Mouse (Mus musculus): ENCODE measurements around the gene Ccdc191. TPM values are rescaled to one million over a fixed set of nuclear protein-coding genes. Genes with fewer than 3 reads are reported as not detected.
A peak's percentile ranks its signal among the peaks of the same experiment; 100 is the strongest.

The Ccdc191 gene
- polyA plus RNA-seq, 1 experiment from 2014 or later = 11.9 TPM

- WGBS = 76% methylated on average over 8 of the region's 8 CpGs
- H3K4me3 ChIP-seq (ENCODE audit: low read depth, low read length) = no peak overlapping the region
- no peak overlapping the region for H3K4me2 ChIP-seq (ENCODE audit: low read depth, low read length)
- no peaks in the 10 kb centered on the region for H3K36me3 ChIP-seq (ENCODE audit: control insufficient read depth, insufficient read depth, low read length)
- H3K9me3 ChIP-seq (ENCODE audit: control insufficient read depth, low read length) = no peaks in the 10 kb centered on the region
- no peak for DNase-seq (ENCODE audit: low spot score)
- 0 out of 2 replicates have a peak, but pooled peaks have one; percentile 30 for ATAC-seq (ENCODE audit: low read depth)
- H3K9ac ChIP-seq (ENCODE audit: low read depth, low read length) = no peak overlapping the region
- H3K4me1 ChIP-seq (ENCODE audit: control insufficient read depth, insufficient read depth, low read length) = no peaks in the 10 kb centered on the region
- H3K27ac ChIP-seq (replicated peaks; ENCODE audit: low read depth, low read length) = no peak overlapping the region
- H3K27me3 ChIP-seq (replicated peaks; ENCODE audit: control insufficient read depth, insufficient read depth, low read length) = no peaks in the 10 kb centered on the region
Measured at GRCm38 (mm10) chr16:43934856-43935255, 45.3 kb downstream of the Ccdc191 start.

- Histone ChIP-seq H3K4me1 (ENCODE audit: control insufficient read depth, insufficient read depth, low read length) (no peaks in the 10 kb centered on the region), H3K9ac (ENCODE audit: low read depth, low read length) (no peak overlapping the region), H3K4me2 (ENCODE audit: low read depth, low read length) (no peak overlapping the region), H3K9me3 (ENCODE audit: control insufficient read depth, low read length) (no peaks in the 10 kb centered on the region), H3K27ac (replicated peaks; ENCODE audit: low read depth, low read length) (no peak overlapping the region), H3K36me3 (ENCODE audit: control insufficient read depth, insufficient read depth, low read length) (no peaks in the 10 kb centered on the region), H3K4me3 (ENCODE audit: low read depth, low read length) (no peak overlapping the region), H3K27me3 (replicated peaks; ENCODE audit: control insufficient read depth, insufficient read depth, low read length) (no peaks in the 10 kb centered on the region)
- DNase-seq (ENCODE audit: low spot score) = peak; percentile 26
- no peak for ATAC-seq (ENCODE audit: low read depth)
- 55% methylated on average over 3 of the region's 3 CpGs for whole genome bisulfite sequencing
Measured at GRCm38 (mm10) chr16:43935367-43935766, 45.8 kb downstream of the Ccdc191 start.

- H3K9ac ChIP-seq (ENCODE audit: low read depth, low read length) = 0 out of 2 replicates have a peak overlapping the region, but pooled peaks have one; percentile 8
- no peaks in the 10 kb centered on the region for H3K9me3 ChIP-seq (ENCODE audit: control insufficient read depth, low read length)
- ATAC-seq (ENCODE audit: low read depth) = no peak
Measured at GRCm38 (mm10) chr16:43935892-43936291, 46.3 kb downstream of the Ccdc191 start.

GRCm38 (mm10) chr16:43940846-43941245 is 51.2 kb downstream of the Ccdc191 start:
- 89% methylated on average over 4 of the region's 4 CpGs for WGBS
- ATAC-seq (ENCODE audit: low read depth) (no peak), DNase-seq (ENCODE audit: low spot score) (no peak)
- no peaks in the 10 kb centered on the region for H3K27me3 ChIP-seq (replicated peaks; ENCODE audit: control insufficient read depth, insufficient read depth, low read length)
- H3K36me3 ChIP-seq (ENCODE audit: control insufficient read depth, insufficient read depth, low read length) = no peaks in the 10 kb centered on the region
- H3K27ac ChIP-seq (replicated peaks; ENCODE audit: low read depth, low read length) = no peak overlapping the region
- H3K4me3 ChIP-seq (ENCODE audit: low read depth, low read length) = no peak overlapping the region
- no peak overlapping the region for H3K9ac ChIP-seq (ENCODE audit: low read depth, low read length)
- no peak overlapping the region for H3K4me2 ChIP-seq (ENCODE audit: low read depth, low read length)
- no peaks in the 10 kb centered on the region for H3K9me3 ChIP-seq (ENCODE audit: control insufficient read depth, low read length)
- H3K4me1 ChIP-seq (ENCODE audit: control insufficient read depth, insufficient read depth, low read length) = no peaks in the 10 kb centered on the region

More at GRCm38 (mm10) chr16:43935892-43936291, 46.3 kb downstream of the Ccdc191 start:
- H3K27ac ChIP-seq (replicated peaks; ENCODE audit: low read depth, low read length) = no peak overlapping the region
- H3K4me2 ChIP-seq (ENCODE audit: low read depth, low read length) = no peak overlapping the region
- 53% methylated on average over 3 of the region's 3 CpGs for WGBS
- no peaks in the 10 kb centered on the region for H3K4me1 ChIP-seq (ENCODE audit: control insufficient read depth, insufficient read depth, low read length)
- no peak overlapping the region for H3K4me3 ChIP-seq (ENCODE audit: low read depth, low read length)
- no peak for DNase-seq (ENCODE audit: low spot score)
- H3K27me3 ChIP-seq (replicated peaks; ENCODE audit: control insufficient read depth, insufficient read depth, low read length) = no peaks in the 10 kb centered on the region
- no peaks in the 10 kb centered on the region for H3K36me3 ChIP-seq (ENCODE audit: control insufficient read depth, insufficient read depth, low read length)

GRCm38 (mm10) chr16:43945351-43945750 is 55.8 kb downstream of the Ccdc191 start:
- 78% methylated on average over 3 of the region's 3 CpGs for WGBS
- no peak for DNase-seq (ENCODE audit: low spot score)

GRCm38 (mm10) chr16:43945869-43946268 is 56.3 kb downstream of the Ccdc191 start:
- no peaks in the 10 kb centered on the region for H3K27me3 ChIP-seq (replicated peaks; ENCODE audit: control insufficient read depth, insufficient read depth, low read length)
- no peak overlapping the region for H3K9ac ChIP-seq (ENCODE audit: low read depth, low read length)
- H3K27ac ChIP-seq (replicated peaks; ENCODE audit: low read depth, low read length) = no peak overlapping the region
- H3K4me1 ChIP-seq (ENCODE audit: control insufficient read depth, insufficient read depth, low read length) = no peaks in the 10 kb centered on the region
- no peak overlapping the region for H3K4me2 ChIP-seq (ENCODE audit: low read depth, low read length)
- no peak for ATAC-seq (ENCODE audit: low read depth)
- H3K9me3 ChIP-seq (ENCODE audit: control insufficient read depth, low read length) = no peaks in the 10 kb centered on the region
- no peak overlapping the region for H3K4me3 ChIP-seq (ENCODE audit: low read depth, low read length)
- WGBS = 57% methylated on average over 3 of the region's 3 CpGs
- H3K36me3 ChIP-seq (ENCODE audit: control insufficient read depth, insufficient read depth, low read length) = no peaks in the 10 kb centered on the region
- DNase-seq (ENCODE audit: low spot score) = no peak

More at GRCm38 (mm10) chr16:43945351-43945750, 55.8 kb downstream of the Ccdc191 start:
- Histone ChIP-seq H3K9me3 (ENCODE audit: control insufficient read depth, low read length) (no peaks in the 10 kb centered on the region), H3K9ac (ENCODE audit: low read depth, low read length) (no peak overlapping the region), H3K27ac (replicated peaks; ENCODE audit: low read depth, low read length) (no peak overlapping the region), H3K4me3 (ENCODE audit: low read depth, low read length) (no peak overlapping the region), H3K36me3 (ENCODE audit: control insufficient read depth, insufficient read depth, low read length) (no peaks in the 10 kb centered on the region), H3K4me2 (ENCODE audit: low read depth, low read length) (no peak overlapping the region), H3K4me1 (ENCODE audit: control insufficient read depth, insufficient read depth, low read length) (no peaks in the 10 kb centered on the region), H3K27me3 (replicated peaks; ENCODE audit: control insufficient read depth, insufficient read depth, low read length) (no peaks in the 10 kb centered on the region)
- no peak for ATAC-seq (ENCODE audit: low read depth)

DNA sequence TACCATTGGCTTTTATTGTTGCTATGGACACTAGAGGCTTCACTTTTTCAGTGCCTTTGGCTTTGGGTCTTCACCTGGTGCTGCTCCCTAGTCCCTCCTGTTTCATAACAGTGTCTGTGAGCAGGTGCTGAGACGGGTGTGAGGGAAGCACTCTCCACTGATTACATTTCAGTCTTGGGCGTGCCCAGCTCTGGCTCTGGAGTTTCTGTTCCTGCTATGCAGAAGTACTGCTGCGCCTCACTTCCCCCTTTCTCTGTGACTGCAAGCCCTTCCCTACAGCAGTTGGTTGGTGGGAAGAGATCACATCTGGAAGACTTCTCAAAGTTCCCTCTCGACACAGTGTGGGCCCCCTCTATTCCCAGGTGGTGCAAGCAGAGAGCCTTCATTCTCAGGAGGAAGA is 62.0 kb downstream of the Ccdc191 start:
- WGBS = 72% methylated on average over 4 of the region's 4 CpGs
- no peaks in the 10 kb centered on the region for H3K4me1 ChIP-seq (ENCODE audit: control insufficient read depth, insufficient read depth, low read length)
- no peak overlapping the region for H3K4me3 ChIP-seq (ENCODE audit: low read depth, low read length)
- 0 out of 2 replicates have a peak, but pooled peaks have one; percentile 33 for ATAC-seq (ENCODE audit: low read depth)
- no peak overlapping the region for H3K27ac ChIP-seq (replicated peaks; ENCODE audit: low read depth, low read length)
- H3K27me3 ChIP-seq (replicated peaks; ENCODE audit: control insufficient read depth, insufficient read depth, low read length) = no peaks in the 10 kb centered on the region
- H3K9ac ChIP-seq (ENCODE audit: low read depth, low read length) = no peak overlapping the region
- no peaks in the 10 kb centered on the region for H3K9me3 ChIP-seq (ENCODE audit: control insufficient read depth, low read length)
- H3K36me3 ChIP-seq (ENCODE audit: control insufficient read depth, insufficient read depth, low read length) = no peaks in the 10 kb centered on the region
- DNase-seq (ENCODE audit: low spot score) = peak; percentile 22
- no peak overlapping the region for H3K4me2 ChIP-seq (ENCODE audit: low read depth, low read length)

- H3K27ac ChIP-seq (replicated peaks; ENCODE audit: low read depth, low read length) = no peak overlapping the region
- no peak overlapping the region for H3K4me2 ChIP-seq (ENCODE audit: low read depth, low read length)
- H3K4me3 ChIP-seq (ENCODE audit: low read depth, low read length) = no peak overlapping the region
- H3K9ac ChIP-seq (ENCODE audit: low read depth, low read length) = no peak overlapping the region
- H3K36me3 ChIP-seq (ENCODE audit: control insufficient read depth, insufficient read depth, low read length) = peaks cover 7% of the 10 kb centered on the region; the same call in 1 of the 2 replicates
- no peaks in the 10 kb centered on the region for H3K4me1 ChIP-seq (ENCODE audit: control insufficient read depth, insufficient read depth, low read length)
- no peak for DNase-seq (ENCODE audit: low spot score)
- H3K9me3 ChIP-seq (ENCODE audit: control insufficient read depth, low read length) = no peaks in the 10 kb centered on the region
- H3K27me3 ChIP-seq (replicated peaks; ENCODE audit: control insufficient read depth, insufficient read depth, low read length) = no peaks in the 10 kb centered on the region
- WGBS = 76% methylated on average over 6 of the region's 6 CpGs
- no peak for ATAC-seq (ENCODE audit: low read depth)
Measured at GRCm38 (mm10) chr16:43954913-43955312, 65.3 kb downstream of the Ccdc191 start.

- Histone ChIP-seq H3K4me1 (ENCODE audit: control insufficient read depth, insufficient read depth, low read length) (no peaks in the 10 kb centered on the region), H3K27ac (replicated peaks; ENCODE audit: low read depth, low read length) (no peak overlapping the region), H3K4me3 (ENCODE audit: low read depth, low read length) (no peak overlapping the region), H3K9ac (ENCODE audit: low read depth, low read length) (no peak overlapping the region), H3K4me2 (ENCODE audit: low read depth, low read length) (no peak overlapping the region), H3K27me3 (replicated peaks; ENCODE audit: control insufficient read depth, insufficient read depth, low read length) (no peaks in the 10 kb centered on the region), H3K36me3 (ENCODE audit: control insufficient read depth, insufficient read depth, low read length) (peaks cover 7% of the 10 kb centered on the region; the same call in 1 of the 2 replicates), H3K9me3 (ENCODE audit: control insufficient read depth, low read length) (no peaks in the 10 kb centered on the region)
- no peak for DNase-seq (ENCODE audit: low spot score)
- 64% methylated on average over 4 of the region's 4 CpGs for WGBS
- ATAC-seq (ENCODE audit: low read depth) = no peak
Measured at GRCm38 (mm10) chr16:43958038-43958437, 68.4 kb downstream of the Ccdc191 start.
